Mouse (Mus musculus) heart, postnatal 10 days (tissue): ENCODE measurements around the gene Spatc1l. TPM values are rescaled to one million over a fixed set of nuclear protein-coding genes. Genes with fewer than 3 reads are reported as not detected.
A peak's percentile ranks its signal among the peaks of the same experiment; 100 is the strongest.

ENCODE experiments used
- DNase-seq, 2 experiments: peaks; one replicate each; pipeline ENCODE4 v3.0.0; 2021
- intact Hi-C: fragments of 180-260 bp; cut with DNase I; formaldehyde crosslinking; loops from one replicate; pipeline ENCODE4 v1.15.1; 2025
- total RNA-seq, 2 experiments: library from RNA; stranded (reverse); gene quantifications; 2 replicates each; pipeline ENCODE4 v1.2.3; 2021

Gene Spatc1l
- total RNA-seq, 2 experiments from 2014 or later, result not detected

DNA sequence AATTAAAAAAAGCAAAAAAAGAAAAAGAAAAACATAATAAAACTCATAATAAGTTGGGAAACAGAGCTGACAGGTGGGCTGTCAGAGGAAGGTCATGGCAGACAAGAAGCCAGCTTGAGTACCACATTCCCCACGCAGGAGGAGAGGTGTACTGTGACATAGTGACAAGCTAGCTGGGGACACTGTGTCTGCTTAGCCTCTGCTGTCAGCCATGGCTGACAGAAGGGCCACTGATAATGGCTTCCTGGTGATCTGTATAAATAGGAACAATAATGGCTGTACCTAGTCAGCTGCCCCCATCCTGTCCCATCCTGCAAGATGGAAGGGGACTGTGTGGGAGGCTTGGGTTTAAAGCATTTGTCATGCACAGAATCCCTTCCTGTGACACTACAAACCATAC, 24.1 kb downstream of the Spatc1l start:
- intact Hi-C loops, result no loop called here
- DNase-seq, result peak in 1 of 2 experiments; percentile 44

DNA sequence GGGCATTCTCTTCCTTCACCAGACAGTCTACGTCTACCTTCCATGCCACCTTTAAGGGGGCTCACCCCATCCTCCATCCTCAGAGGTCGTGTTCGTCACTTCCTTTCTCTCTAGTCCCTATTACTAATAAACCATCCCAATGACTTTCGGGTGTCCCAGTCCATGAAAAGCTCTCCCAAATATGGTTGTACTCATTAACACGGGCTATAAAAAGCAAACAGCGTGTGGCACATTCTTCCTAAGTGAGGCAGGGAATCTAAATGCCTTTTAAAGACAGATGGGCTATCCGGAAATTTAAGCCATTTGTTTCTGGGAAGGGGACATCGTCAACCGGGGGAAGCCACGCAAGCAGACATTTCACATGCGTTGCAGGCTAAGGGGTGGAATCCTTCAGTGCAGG, 28.1 kb downstream of the Spatc1l start:
- DNase-seq, result peak in 1 of 2 experiments; percentile 40
- intact Hi-C loops, result no loop called here

DNA sequence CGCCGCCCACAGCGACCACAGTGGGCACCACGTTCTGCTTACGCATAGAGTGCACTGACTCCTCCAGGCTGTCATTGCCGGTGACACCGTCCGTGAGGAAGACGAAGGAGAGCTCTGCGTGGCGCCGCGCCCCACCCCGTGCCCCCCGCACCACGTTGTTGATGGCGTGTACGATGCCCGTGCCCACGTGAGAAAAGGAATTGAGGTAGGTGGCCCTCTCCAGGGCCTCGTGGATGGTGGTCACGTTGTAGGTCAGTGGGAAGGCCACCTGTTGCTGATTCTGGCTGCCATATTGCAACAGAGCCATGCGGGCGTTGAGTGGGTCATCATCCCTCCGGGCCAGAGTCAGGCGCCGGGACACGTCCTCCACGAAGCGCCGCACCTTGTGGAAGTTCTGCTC, 34.3 kb downstream of the Spatc1l start:
- intact Hi-C loops, result no loop called here
- no peak for DNase-seq

DNA sequence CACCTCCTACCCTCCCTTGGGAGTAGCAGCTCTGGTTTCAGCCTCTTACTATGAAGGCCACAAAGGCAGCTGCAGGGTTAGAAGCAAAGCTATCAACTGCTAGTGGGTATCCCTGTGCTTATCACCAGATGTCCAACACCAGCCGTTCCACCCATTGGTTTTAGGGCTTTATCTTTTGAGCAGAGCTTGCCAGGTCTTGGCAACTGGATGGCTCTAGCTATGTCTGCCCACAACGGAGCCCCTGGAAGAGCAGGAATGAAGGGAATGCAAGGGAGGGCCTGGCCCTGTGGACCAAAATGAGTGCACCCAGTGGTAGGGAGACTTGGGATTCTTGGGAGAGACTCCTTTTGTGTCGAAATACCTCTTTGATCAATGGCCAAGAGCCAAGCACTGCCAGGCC, 40.6 kb downstream of the Spatc1l start:
- DNase-seq, result peak; percentile 51 to 52
- intact Hi-C loops, result no loop called here

DNA sequence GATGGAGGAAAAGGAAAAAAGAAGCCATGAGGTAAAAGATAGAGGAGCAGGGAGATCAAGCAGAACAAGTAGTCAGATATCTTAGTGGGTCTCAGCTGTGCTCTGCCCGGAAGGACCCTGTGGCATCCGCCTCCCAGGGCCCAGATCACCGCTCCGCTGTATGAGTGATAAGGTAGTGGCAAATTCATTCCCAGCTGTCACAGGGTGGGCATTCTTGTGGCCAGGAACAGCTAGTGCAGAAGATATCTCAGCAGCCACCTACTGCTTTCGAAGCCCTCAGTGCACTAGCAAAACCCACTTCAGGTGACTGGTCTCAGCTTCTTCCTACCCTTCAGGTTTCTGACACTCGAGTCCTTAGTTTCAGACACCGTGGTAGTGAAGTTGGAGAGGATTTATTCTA, 50.4 kb downstream of the Spatc1l start:
- no peak for DNase-seq
- intact Hi-C loops, result no loop called here

Other genes starting within 250 kb of the Spatc1l start
- gene Dip2a, start 217.0 kb upstream of the Spatc1l start, total RNA-seq, result 10 to 100 TPM; 24.0 to 24.4 TPM
- gene AC141477.1, start 121.8 kb upstream of the Spatc1l start, total RNA-seq, result not detected
- 10 to 100 TPM; 30.0 to 36.4 TPM for gene Pcnt, start 119.5 kb upstream of the Spatc1l start, total RNA-seq
- under 1 TPM; 0.22 to 0.50 TPM for gene 2610028H24Rik, start 113.2 kb upstream of the Spatc1l start, total RNA-seq
- 10 to 100 TPM; 34.4 to 36.0 TPM for gene Mcm3ap, start 93.3 kb upstream of the Spatc1l start, total RNA-seq
- 1 to 10 TPM; 3.5 to 3.6 TPM for gene Ybey, start 93.2 kb upstream of the Spatc1l start, total RNA-seq
- gene Lss, start 30.7 kb upstream of the Spatc1l start, total RNA-seq, result 1 to 10 TPM; 6.7 to 8.0 TPM
- gene Ftcd, start 13.4 kb downstream of the Spatc1l start, total RNA-seq, result under 1 TPM in 1 of 2 experiments, not detected in 1; 0.45 TPM
- 100 to 1,000 TPM; 224 to 241 TPM for gene Col6a2, start 61.4 kb downstream of the Spatc1l start, total RNA-seq
- 100 to 1,000 TPM; 186 to 200 TPM for gene Col6a1, start 163.9 kb downstream of the Spatc1l start, total RNA-seq